In genomic region chr6:22199473-22199872, GRCm38 (mm10) we compare ENCODE assay signal across 33 mouse cellular contexts.
"Had no signal": no experiment of that assay in that cellular context is flagged by ENCODE, and none has a peak within 500 bp of the region (broad histone marks: within the 10 kb centered on the region; RNA-seq: fewer than 3 reads in every experiment).

No protein-coding gene starts in this region.

- H3K9me3 ChIP-seq: heart, embryonic 12.5 days; heart, embryonic 13.5 days; heart, embryonic 15.5 days; hindbrain, embryonic 10.5 days; hindbrain, embryonic 12.5 days; hindbrain, embryonic 13.5 days; hindbrain, embryonic 15.5 days; intestine, embryonic 15.5 days; kidney, embryonic 15.5 days had no signal

- H3K27me3 ChIP-seq: heart, embryonic 12.5 days; heart, embryonic 13.5 days; heart, embryonic 15.5 days; hindbrain, embryonic 12.5 days; hindbrain, embryonic 13.5 days; hindbrain, embryonic 15.5 days; intestine, embryonic 15.5 days; kidney, embryonic 15.5 days had no signal

- DNase-seq: heart, postnatal 10 days; heart, postnatal 14 days; heart, postnatal 36 days; kidney, adult 18-20 months; kidney, adult 2 months; kidney, adult 8-10 months; kidney, adult 9 months; kidney, postnatal 10 days; kidney, postnatal 14 days; kidney, postnatal 25 days; kidney, postnatal 36 days; kidney, postnatal 4 days; layer of hippocampus, adult 9-11 months; layer of hippocampus, postnatal 36 days had no signal

- H3K4me2 ChIP-seq: heart, embryonic 11.5 days; heart, embryonic 12.5 days; heart, embryonic 13.5 days; heart, embryonic 15.5 days; hindbrain, embryonic 12.5 days; hindbrain, embryonic 13.5 days; hindbrain, embryonic 14.5 days; hindbrain, embryonic 15.5 days; intestine, embryonic 15.5 days; kidney, embryonic 15.5 days had no signal

- H3K36me3 ChIP-seq: heart, embryonic 12.5 days; heart, embryonic 13.5 days; heart, embryonic 15.5 days; hindbrain, embryonic 10.5 days; hindbrain, embryonic 12.5 days; hindbrain, embryonic 13.5 days; hindbrain, embryonic 15.5 days; intestine, embryonic 15.5 days; kidney, embryonic 15.5 days had no signal

- H3K4me3 ChIP-seq: heart, embryonic 12.5 days; heart, embryonic 13.5 days; heart, embryonic 15.5 days; hindbrain, embryonic 10.5 days; hindbrain, embryonic 12.5 days; hindbrain, embryonic 13.5 days; hindbrain, embryonic 15.5 days; intestine, embryonic 15.5 days; kidney, embryonic 15.5 days; layer of hippocampus, adult 2 months; left cerebral cortex, adult 2 months had no signal

- ATAC-seq: hindbrain, embryonic 16.5 days; hindbrain, postnatal 0 days; inflammation-experienced regulatory T-cells, adult 6 months; intestine, embryonic 15.5 days; intestine, embryonic 16.5 days; intestine, postnatal 0 days had no signal

- H3K4me1 ChIP-seq: heart, embryonic 12.5 days; heart, embryonic 15.5 days; hindbrain, embryonic 10.5 days; hindbrain, embryonic 12.5 days; hindbrain, embryonic 13.5 days; intestine, embryonic 15.5 days; kidney, embryonic 15.5 days had no signal

- H3K27ac ChIP-seq: heart, embryonic 13.5 days; heart, embryonic 15.5 days; hindbrain, embryonic 10.5 days; hindbrain, embryonic 12.5 days; hindbrain, embryonic 13.5 days; hindbrain, embryonic 14.5 days; hindbrain, embryonic 15.5 days; hindbrain, postnatal 0 days; intestine, embryonic 15.5 days; kidney, embryonic 15.5 days; kidney, postnatal 0 days; layer of hippocampus, adult 2 months; left cerebral cortex, adult 2 months had no signal

- H3K9ac ChIP-seq: heart, embryonic 12.5 days; heart, embryonic 13.5 days; heart, embryonic 15.5 days; hindbrain, embryonic 12.5 days; hindbrain, embryonic 13.5 days; hindbrain, embryonic 14.5 days; hindbrain, embryonic 15.5 days; intestine, embryonic 15.5 days; kidney, embryonic 15.5 days had no signal
